Mouse (Mus musculus) left cerebral cortex, adult 6 months (tissue): ENCODE data around the gene Phospho2. TPM values are rescaled to one million over a fixed set of nuclear protein-coding genes. Genes with fewer than 3 reads are reported as not detected.

Source experiments
- long read RNA-seq, 2 experiments: library from polyadenylated mRNA; unstranded; transcript quantifications; one replicate each; pipeline ENCODE4 v2.0.0; 2019 to 2020
- polyA plus RNA-seq: library from polyadenylated mRNA; unstranded; fragments of <200 nt; fragmentation: Nextera tagmentation; gene quantifications from 2 replicates; pipeline ENCODE4 v1.2.3, GENCODE M21; 2021

The Phospho2 gene
- 21.7 and 24.8 TPM in 2 replicates for polyA plus RNA-seq
- long read RNA-seq, experiment 1, transcript Phospho2-201 (4 exons, 2,260 nt) = major isoform, 191 of 260 reads
- long read RNA-seq, experiment 1, transcript Phospho2-202 (4 exons, 2,194 nt) = minor isoform, 19 of 260 reads
- long read RNA-seq, experiment 1, transcript Phospho2-205 (4 exons, 667 nt) = minor isoform, 22 of 260 reads
- long read RNA-seq, experiment 1, partial matches to known transcripts = 11 of 260 reads
- long read RNA-seq, experiment 1, other reads (novel, unspliced or antisense) = 15 of 260 reads
- long read RNA-seq, experiment 2, transcript Phospho2-201 (4 exons, 2,260 nt) = major isoform, 39 of 57 reads
- long read RNA-seq, experiment 2, transcript Phospho2-205 (4 exons, 667 nt) = minor isoform, 5 of 57 reads
- long read RNA-seq, experiment 2, partial matches to known transcripts = 5 of 57 reads
- long read RNA-seq, experiment 2, other reads (novel, unspliced or antisense) = 6 of 57 reads

DNA sequence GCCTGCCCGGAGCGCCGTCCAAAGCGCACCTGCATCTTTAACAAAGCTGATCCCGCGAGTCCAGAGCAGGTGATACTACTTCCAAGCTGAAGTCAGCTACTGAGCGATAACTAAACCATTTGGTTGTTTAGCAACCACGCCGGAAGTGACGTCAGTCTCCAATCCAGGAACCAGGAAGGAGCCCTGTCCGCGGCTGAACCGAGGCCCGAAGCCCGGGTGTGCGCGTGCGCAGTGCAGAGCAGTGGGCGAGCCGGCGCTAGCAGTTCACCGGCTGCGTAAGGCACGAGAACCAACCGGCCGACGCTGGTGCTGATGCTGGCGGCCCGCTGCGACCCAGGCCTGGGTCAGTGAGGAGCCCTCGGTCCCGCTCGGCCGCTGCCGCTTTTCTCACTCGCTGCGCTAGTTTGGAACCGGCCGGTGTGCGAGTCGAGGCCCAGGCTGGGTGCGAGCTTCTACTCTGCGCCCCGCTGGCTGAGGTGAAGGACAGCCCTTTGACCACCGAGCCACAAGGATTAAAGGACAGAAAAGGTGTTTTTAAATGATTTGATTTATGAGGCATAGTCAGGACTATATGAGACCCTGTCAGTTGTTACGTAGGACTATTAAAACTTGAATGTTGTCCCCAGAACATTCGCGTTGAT is at the start of gene Phospho2, which contains the start of gene Ccdc173:
Gene Phospho2 (plus strand): TSS at position 195 of the 641 bp plus-strand sequence.
Gene Ccdc173 (minus strand): TSS at position 147 of the 641 bp plus-strand sequence.

GRCm38 (mm10) chr2:69821711-69822110 is 32.3 kb downstream of the Phospho2 start, which contains the start of gene Klhl23:
Gene Klhl23, plus strand, starts transcription at chr2:69821944.

Other genes with a start within 250 kb of the Phospho2 start
- 0.05 TPM in 1 of 2 replicates, not detected in the other for gene Lrp2, start 203.6 kb upstream of the Phospho2 start, polyA plus RNA-seq
- gene Bbs5, start 142.5 kb upstream of the Phospho2 start, polyA plus RNA-seq = 14.8 and 16.1 TPM in 2 replicates
- 0.09 and 0.29 TPM in 2 replicates for gene Klhl41, start 119.5 kb upstream of the Phospho2 start, polyA plus RNA-seq
- gene Fastkd1, start 76.1 kb upstream of the Phospho2 start, polyA plus RNA-seq = 3.7 TPM in 2 replicates
- 65.9 and 74.6 TPM in 2 replicates for gene Ppig, start 67.1 kb upstream of the Phospho2 start, polyA plus RNA-seq
- 1.6 and 1.9 TPM in 2 replicates for gene Ccdc173, start within 50 bp of the Phospho2 start, polyA plus RNA-seq
- gene Klhl23, start 32.3 kb downstream of the Phospho2 start, polyA plus RNA-seq = 22.3 and 26.7 TPM in 2 replicates
- 150 and 199 TPM in 2 replicates for gene Ssb, start 71.9 kb downstream of the Phospho2 start, polyA plus RNA-seq
- gene Mettl5, start 96.0 kb downstream of the Phospho2 start, polyA plus RNA-seq = 25.2 and 26.4 TPM in 2 replicates
- gene Ubr3, start 107.6 kb downstream of the Phospho2 start, polyA plus RNA-seq = 6.2 and 9.4 TPM in 2 replicates
- gene Myo3b, start 249.5 kb downstream of the Phospho2 start, polyA plus RNA-seq = 0.16 and 0.17 TPM in 2 replicates